Mouse (Mus musculus) liver, embryonic 15.5 days (tissue): ENCODE results near the gene Grid1. TPM values are rescaled to one million over a fixed set of nuclear protein-coding genes. Genes with fewer than 3 reads are reported as not detected.

ENCODE experiments used
- ATAC-seq: fragments of 200-750 bp; cut with Nextera tagmentation; 2 replicates; pipeline ENCODE4 v1.8.0; 2017; ENCODE audit warnings: moderate number of reproducible peaks, mild to moderate bottlenecking, moderate library complexity; ENCODE audit not compliant: insufficient read depth
- H3K27ac ChIP-seq: fragments of 300-500 bp; sonication (generic); replicated peaks from 2 replicates; pipeline ENCODE4 v1.5.1; 2015; ENCODE audit warnings: mild to moderate bottlenecking, inconsistent platforms
- H3K27me3 ChIP-seq: fragments of 300-500 bp; sonication (generic); 2 replicates; pipeline ENCODE4 v1.6.1; 2015; ENCODE audit warnings: mild to moderate bottlenecking, inconsistent platforms
- H3K36me3 ChIP-seq: fragments of 300-500 bp; sonication (generic); replicated peaks from 2 replicates; pipeline ENCODE4 v1.6.1; 2015; ENCODE audit warnings: moderate library complexity, mild to moderate bottlenecking, inconsistent platforms
- H3K4me1 ChIP-seq: fragments of 300-500 bp; sonication (generic); replicated peaks from 2 replicates; pipeline ENCODE4 v1.6.1; 2015; ENCODE audit warnings: inconsistent platforms
- H3K4me2 ChIP-seq: fragments of 300-500 bp; sonication (generic); 2 replicates; pipeline ENCODE4 v1.6.1; 2015; ENCODE audit warnings: moderate library complexity, mild to moderate bottlenecking, inconsistent platforms
- H3K4me3 ChIP-seq: fragments of 300-500 bp; sonication (generic); replicated peaks from 2 replicates; pipeline ENCODE4 v1.5.1; 2015; ENCODE audit warnings: mild to moderate bottlenecking, inconsistent platforms
- H3K9ac ChIP-seq: fragments of 300-500 bp; sonication (generic); 2 replicates; pipeline ENCODE4 v1.6.1; 2015; ENCODE audit warnings: moderate library complexity, mild to moderate bottlenecking, inconsistent platforms
- H3K9me3 ChIP-seq: fragments of 300-500 bp; sonication (generic); replicated peaks from 2 replicates; pipeline ENCODE4 v1.6.1; 2016; ENCODE audit warnings: inconsistent platforms
- WGBS: fragments of 180-500 bp; shearing (Covaris S2); methylation state at CpG from one replicate; pipeline ENCODE4 v1.1.7; 2015; ENCODE audit warnings: mixed read lengths; ENCODE audit not compliant: insufficient replicate concordance; 5-methylcytosine and 5-hydroxymethylcytosine counted together
- polyA plus RNA-seq: library from polyadenylated mRNA; unstranded; fragments of >200 nt; fragmentation: Nextera tagmentation; extraction: Ambion mirVana; gene quantifications from 2 replicates; pipeline ENCODE4 v1.2.1, GENCODE M21; 2015

The Grid1 gene
- polyA plus RNA-seq, 1 experiment from 2014 or later, result 0.10 TPM

- no peak overlapping the region for H3K4me3 ChIP-seq
- no peaks in the 10 kb centered on the region for H3K4me1 ChIP-seq
- ATAC-seq, result no peak
- no peaks in the 10 kb centered on the region for H3K9me3 ChIP-seq
- no peaks in the 10 kb centered on the region for H3K27me3 ChIP-seq
- H3K36me3 ChIP-seq, result no peaks in the 10 kb centered on the region
- WGBS, result 30% methylated on average over 3 of the region's 3 CpGs
- no peak overlapping the region for H3K9ac ChIP-seq
- no peak overlapping the region for H3K4me2 ChIP-seq
- no peak overlapping the region for H3K27ac ChIP-seq
Measured at GRCm38 (mm10) chr14:34952311-34952710, 132.4 kb downstream of the Grid1 start.

GRCm38 (mm10) chr14:34953566-34953965 is 133.7 kb downstream of the Grid1 start:
- no peak overlapping the region for H3K9ac ChIP-seq
- no peak overlapping the region for H3K4me3 ChIP-seq
- WGBS, result 68% methylated on average over 9 of the region's 9 CpGs
- no peaks in the 10 kb centered on the region for H3K36me3 ChIP-seq
- H3K4me1 ChIP-seq, result no peaks in the 10 kb centered on the region
- no peak overlapping the region for H3K27ac ChIP-seq
- ATAC-seq, result no peak
- H3K4me2 ChIP-seq, result no peak overlapping the region
- no peaks in the 10 kb centered on the region for H3K27me3 ChIP-seq
- H3K9me3 ChIP-seq, result no peaks in the 10 kb centered on the region

- Histone ChIP-seq H3K9me3 (no peaks in the 10 kb centered on the region), H3K27me3 (no peaks in the 10 kb centered on the region), H3K4me3 (no peak overlapping the region), H3K4me2 (no peak overlapping the region), H3K9ac (no peak overlapping the region), H3K36me3 (no peaks in the 10 kb centered on the region), H3K27ac (no peak overlapping the region), H3K4me1 (no peaks in the 10 kb centered on the region)
- ATAC-seq, result no peak
- 58% methylated on average over 1 of the region's 1 CpGs for WGBS
Measured at GRCm38 (mm10) chr14:34955689-34956088, 135.8 kb downstream of the Grid1 start.

GRCm38 (mm10) chr14:34960227-34960626 is 140.3 kb downstream of the Grid1 start:
- Histone ChIP-seq H3K27ac (no peak overlapping the region), H3K4me3 (no peak overlapping the region), H3K9me3 (no peaks in the 10 kb centered on the region), H3K27me3 (no peaks in the 10 kb centered on the region), H3K4me2 (no peak overlapping the region), H3K36me3 (no peaks in the 10 kb centered on the region), H3K4me1 (no peaks in the 10 kb centered on the region), H3K9ac (no peak overlapping the region)
- ATAC-seq, result no peak
- WGBS, result 58% methylated on average over 6 of the region's 6 CpGs

- ATAC-seq, result no peak
- 69% methylated on average over 4 of the region's 4 CpGs for WGBS
- Histone ChIP-seq H3K9me3 (no peaks in the 10 kb centered on the region), H3K4me3 (no peak overlapping the region), H3K27me3 (no peaks in the 10 kb centered on the region), H3K9ac (no peak overlapping the region), H3K27ac (no peak overlapping the region), H3K4me1 (no peaks in the 10 kb centered on the region), H3K36me3 (no peaks in the 10 kb centered on the region), H3K4me2 (no peak overlapping the region)
Measured at GRCm38 (mm10) chr14:34963616-34964168, 143.8 kb downstream of the Grid1 start.

- Histone ChIP-seq H3K4me3 (no peak overlapping the region), H3K36me3 (no peaks in the 10 kb centered on the region), H3K27me3 (no peaks in the 10 kb centered on the region), H3K4me1 (no peaks in the 10 kb centered on the region), H3K4me2 (no peak overlapping the region), H3K27ac (no peak overlapping the region), H3K9me3 (no peaks in the 10 kb centered on the region), H3K9ac (no peak overlapping the region)
- ATAC-seq, result no peak
- WGBS, result 30% methylated on average over 6 of the region's 6 CpGs
Measured at GRCm38 (mm10) chr14:34969102-34969819, 149.4 kb downstream of the Grid1 start.

GRCm38 (mm10) chr14:34972930-34973329 is 153.0 kb downstream of the Grid1 start:
- Histone ChIP-seq H3K9me3 (no peaks in the 10 kb centered on the region), H3K4me1 (no peaks in the 10 kb centered on the region), H3K4me2 (no peak overlapping the region), H3K9ac (no peak overlapping the region), H3K36me3 (no peaks in the 10 kb centered on the region), H3K27me3 (no peaks in the 10 kb centered on the region), H3K27ac (no peak overlapping the region), H3K4me3 (no peak overlapping the region)
- ATAC-seq, result no peak
- WGBS, result 40% methylated on average over 3 of the region's 3 CpGs

GRCm38 (mm10) chr14:34980756-34981155 is 160.8 kb downstream of the Grid1 start:
- no peak overlapping the region for H3K4me3 ChIP-seq
- no peaks in the 10 kb centered on the region for H3K27me3 ChIP-seq
- 28% methylated on average over 2 of the region's 2 CpGs for WGBS

GRCm38 (mm10) chr14:34989131-34989530 is 169.2 kb downstream of the Grid1 start:
- Histone ChIP-seq H3K4me2 (no peak overlapping the region), H3K9ac (no peak overlapping the region), H3K9me3 (no peaks in the 10 kb centered on the region), H3K36me3 (no peaks in the 10 kb centered on the region), H3K27ac (no peak overlapping the region), H3K27me3 (no peaks in the 10 kb centered on the region), H3K4me1 (no peaks in the 10 kb centered on the region), H3K4me3 (no peak overlapping the region)
- WGBS, result 48% methylated on average over 5 of the region's 5 CpGs
- ATAC-seq, result no peak

More at GRCm38 (mm10) chr14:34980756-34981155, 160.8 kb downstream of the Grid1 start:
- no peak overlapping the region for H3K27ac ChIP-seq
- no peak for ATAC-seq
- H3K9me3 ChIP-seq, result no peaks in the 10 kb centered on the region
- H3K36me3 ChIP-seq, result no peaks in the 10 kb centered on the region
- H3K9ac ChIP-seq, result no peak overlapping the region
- H3K4me1 ChIP-seq, result no peaks in the 10 kb centered on the region
- no peak overlapping the region for H3K4me2 ChIP-seq

- ATAC-seq, result no peak
- 63% methylated on average over 7 of the region's 7 CpGs for WGBS
- Histone ChIP-seq H3K9me3 (no peaks in the 10 kb centered on the region), H3K9ac (no peak overlapping the region), H3K4me3 (no peak overlapping the region), H3K36me3 (no peaks in the 10 kb centered on the region), H3K27me3 (no peaks in the 10 kb centered on the region), H3K4me2 (no peak overlapping the region), H3K4me1 (no peaks in the 10 kb centered on the region), H3K27ac (no peak overlapping the region)
Measured at GRCm38 (mm10) chr14:35006736-35007135, 186.8 kb downstream of the Grid1 start.

- H3K36me3 ChIP-seq, result no peaks in the 10 kb centered on the region
- H3K9ac ChIP-seq, result no peak overlapping the region
- H3K4me2 ChIP-seq, result no peak overlapping the region
- no peaks in the 10 kb centered on the region for H3K4me1 ChIP-seq
- 43% methylated on average over 3 of the region's 3 CpGs for WGBS
- no peaks in the 10 kb centered on the region for H3K27me3 ChIP-seq
- no peak overlapping the region for H3K27ac ChIP-seq
- H3K4me3 ChIP-seq, result no peak overlapping the region
- ATAC-seq, result no peak
- no peaks in the 10 kb centered on the region for H3K9me3 ChIP-seq
Measured at GRCm38 (mm10) chr14:35008674-35009073, 188.8 kb downstream of the Grid1 start.

- WGBS, result 20% methylated on average over 9 of the region's 9 CpGs
- no peak for ATAC-seq
Measured at GRCm38 (mm10) chr14:35009074-35009473, 189.2 kb downstream of the Grid1 start.

More at GRCm38 (mm10) chr14:35009074-35009473, 189.2 kb downstream of the Grid1 start:
- H3K9me3 ChIP-seq, result no peaks in the 10 kb centered on the region
- no peaks in the 10 kb centered on the region for H3K36me3 ChIP-seq
- H3K27ac ChIP-seq, result no peak overlapping the region
- no peaks in the 10 kb centered on the region for H3K4me1 ChIP-seq
- H3K4me3 ChIP-seq, result no peak overlapping the region
- no peaks in the 10 kb centered on the region for H3K27me3 ChIP-seq
- H3K4me2 ChIP-seq, result no peak overlapping the region
- no peak overlapping the region for H3K9ac ChIP-seq
